Mouse (Mus musculus) intestine, embryonic 15.5 days (tissue): ENCODE data around the gene Nrde2. TPM values are rescaled to one million over a fixed set of nuclear protein-coding genes. Genes with fewer than 3 reads are reported as not detected.

ENCODE experiments used
- ATAC-seq: fragments of 200-750 bp; cut with Nextera tagmentation; 2 replicates; pipeline ENCODE4 v1.8.0; 2017; ENCODE audit warnings: moderate TSS enrichment, moderate library complexity
- H3K27ac ChIP-seq: fragments of 300-500 bp; sonication (generic); 2 replicates; pipeline ENCODE4 v1.5.1; 2015; ENCODE audit warnings: mild to moderate bottlenecking, inconsistent platforms
- H3K27me3 ChIP-seq: fragments of 300-500 bp; sonication (generic); replicated peaks from 2 replicates; pipeline ENCODE4 v1.6.1; 2015; ENCODE audit warnings: inconsistent platforms
- H3K36me3 ChIP-seq: fragments of 300-500 bp; sonication (generic); 2 replicates; pipeline ENCODE4 v1.6.1; 2015; ENCODE audit warnings: inconsistent platforms
- H3K4me1 ChIP-seq: fragments of 300-500 bp; sonication (generic); replicated peaks from 2 replicates; pipeline ENCODE4 v1.6.1; 2015; ENCODE audit warnings: inconsistent platforms
- H3K4me2 ChIP-seq: fragments of 300-500 bp; sonication (generic); replicated peaks from 2 replicates; pipeline ENCODE4 v1.6.1; 2015; ENCODE audit warnings: mild to moderate bottlenecking, inconsistent platforms
- H3K4me3 ChIP-seq: fragments of 300-500 bp; sonication (generic); replicated peaks from 2 replicates; pipeline ENCODE4 v1.5.1; 2015; ENCODE audit warnings: inconsistent platforms
- H3K9ac ChIP-seq: fragments of 300-500 bp; sonication (generic); 2 replicates; pipeline ENCODE4 v1.6.1; 2015; ENCODE audit warnings: inconsistent platforms
- H3K9me3 ChIP-seq: fragments of 300-500 bp; sonication (generic); 2 replicates; pipeline ENCODE4 v1.6.1; 2016; ENCODE audit warnings: inconsistent platforms
- WGBS: fragments of 180-500 bp; shearing (Covaris S2); methylation state at CpG from one replicate; pipeline ENCODE4 v1.1.7; 2015; 5-methylcytosine and 5-hydroxymethylcytosine counted together
- polyA plus RNA-seq: library from polyadenylated mRNA; unstranded; fragments of >200 nt; fragmentation: Nextera tagmentation; extraction: Ambion mirVana; gene quantifications from 2 replicates; pipeline ENCODE4 v1.2.1, GENCODE M21; 2015

Gene Nrde2
- polyA plus RNA-seq, result 10.2 and 12.1 TPM in 2 replicates

- Histone ChIP-seq H3K36me3 (0 out of 2 replicates have a peak, but pooled peaks cover 2% of the 10 kb centered on the region), H3K9ac (peak within 1 kb of the TSS; percentile 43), H3K4me2 (peak within 1 kb of the TSS; percentile 52), H3K9me3 (no peaks in the 10 kb centered on the region), H3K27me3 (no peaks in the 10 kb centered on the region), H3K4me3 (peak within 1 kb of the TSS; percentile 42), H3K27ac (peak within 1 kb of the TSS; percentile 8), H3K4me1 (no peaks in the 10 kb centered on the region)
- peak; percentile 99 for ATAC-seq
- WGBS, result under 1% methylated on average over 26 of the region's 26 CpGs
These were observed at the start of gene Nrde2 for GRCm38 (mm10) chr12:100159261-100159975. Gene Nrde2 (minus strand): TSS chr12:100159653.

GRCm38 (mm10) chr12:100206926-100207325, 47.5 kb upstream of the Nrde2 start:
- ATAC-seq, result no peak
- Histone ChIP-seq H3K4me1 (peaks cover 15% of the 10 kb centered on the region), H3K4me2 (no peak overlapping the region), H3K4me3 (no peak overlapping the region), H3K9ac (no peak overlapping the region), H3K27ac (no peak overlapping the region), H3K9me3 (no peaks in the 10 kb centered on the region), H3K36me3 (peaks cover 32% of the 10 kb centered on the region), H3K27me3 (no peaks in the 10 kb centered on the region)
- WGBS, result 85% methylated on average over 5 of the region's 5 CpGs

- Histone ChIP-seq H3K4me3 (no peak overlapping the region), H3K27ac (no peak overlapping the region), H3K4me1 (peaks cover 15% of the 10 kb centered on the region), H3K27me3 (no peaks in the 10 kb centered on the region), H3K4me2 (no peak overlapping the region), H3K36me3 (peaks cover 32% of the 10 kb centered on the region), H3K9me3 (no peaks in the 10 kb centered on the region), H3K9ac (no peak overlapping the region)
- no peak for ATAC-seq
- WGBS, result 62% methylated on average over 3 of the region's 3 CpGs
These were observed 47.1 kb upstream of the Nrde2 start for GRCm38 (mm10) chr12:100206521-100206920.

- Histone ChIP-seq H3K36me3 (peaks cover 32% of the 10 kb centered on the region), H3K9ac (no peak overlapping the region), H3K9me3 (no peaks in the 10 kb centered on the region), H3K4me3 (no peak overlapping the region), H3K27ac (no peak overlapping the region), H3K27me3 (no peaks in the 10 kb centered on the region), H3K4me1 (peaks cover 5% of the 10 kb centered on the region; the same call in 1 of the 2 replicates), H3K4me2 (no peak overlapping the region)
- ATAC-seq, result no peak
- WGBS, result 85% methylated on average over 8 of the region's 8 CpGs
These were observed 45.7 kb upstream of the Nrde2 start for GRCm38 (mm10) chr12:100205156-100205555.

GRCm38 (mm10) chr12:100203759-100204158, 44.3 kb upstream of the Nrde2 start:
- Histone ChIP-seq H3K4me2 (no peak overlapping the region), H3K9me3 (no peaks in the 10 kb centered on the region), H3K4me3 (no peak overlapping the region), H3K4me1 (peaks cover 4% of the 10 kb centered on the region; the same call in 1 of the 2 replicates), H3K27ac (no peak overlapping the region), H3K9ac (no peak overlapping the region), H3K27me3 (no peaks in the 10 kb centered on the region), H3K36me3 (peaks cover 32% of the 10 kb centered on the region)
- ATAC-seq, result no peak
- WGBS, result 63% methylated on average over 3 of the region's 3 CpGs

- ATAC-seq, result peak; percentile 16
- no peaks in the 10 kb centered on the region for H3K9me3 ChIP-seq
- peak overlapping the region; percentile 98 for H3K4me3 ChIP-seq
- H3K36me3 ChIP-seq, result peaks cover 26% of the 10 kb centered on the region
- peaks cover 4% of the 10 kb centered on the region; the same call in 1 of the 2 replicates for H3K4me1 ChIP-seq
- peak overlapping the region; percentile 51; the same call in 1 of the 2 replicates for H3K27ac ChIP-seq
- H3K9ac ChIP-seq, result peak overlapping the region; percentile 93; the same call in 1 of the 2 replicates
- WGBS, result 1% methylated on average over 13 of the region's 13 CpGs
- no peaks in the 10 kb centered on the region for H3K27me3 ChIP-seq
- peak overlapping the region; percentile 83 for H3K4me2 ChIP-seq
These were observed 42.4 kb upstream of the Nrde2 start for GRCm38 (mm10) chr12:100201838-100202237.

GRCm38 (mm10) chr12:100201363-100201711, 41.9 kb upstream of the Nrde2 start:
- peak overlapping the region; percentile 83 for H3K4me2 ChIP-seq
- no peaks in the 10 kb centered on the region for H3K27me3 ChIP-seq
- H3K9ac ChIP-seq, result peak overlapping the region; percentile 93
- peak overlapping the region; percentile 98 for H3K4me3 ChIP-seq
- H3K36me3 ChIP-seq, result peaks cover 26% of the 10 kb centered on the region
- H3K27ac ChIP-seq, result no peak overlapping the region
- H3K4me1 ChIP-seq, result peaks cover 4% of the 10 kb centered on the region; the same call in 1 of the 2 replicates
- 30% methylated on average over 4 of the region's 4 CpGs for WGBS
- H3K9me3 ChIP-seq, result no peaks in the 10 kb centered on the region
- no peak for ATAC-seq

- Histone ChIP-seq H3K4me1 (peaks cover 4% of the 10 kb centered on the region; the same call in 1 of the 2 replicates), H3K27me3 (no peaks in the 10 kb centered on the region), H3K9me3 (no peaks in the 10 kb centered on the region), H3K27ac (peak overlapping the region; percentile 90), H3K36me3 (peaks cover 22% of the 10 kb centered on the region), H3K4me2 (peak overlapping the region; percentile 83), H3K4me3 (peak overlapping the region; percentile 98), H3K9ac (peak overlapping the region; percentile 93)
- WGBS, result 5% methylated on average over 29 of the region's 29 CpGs
- ATAC-seq, result peak; percentile 20
These were observed 41.4 kb upstream of the Nrde2 start for GRCm38 (mm10) chr12:100200645-100201362.

GRCm38 (mm10) chr12:100199891-100200644, 40.6 kb upstream of the Nrde2 start:
- no peaks in the 10 kb centered on the region for H3K9me3 ChIP-seq
- ATAC-seq, result peak; percentile 78
- under 1% methylated on average over 73 of the region's 86 CpGs for WGBS

GRCm38 (mm10) chr12:100198967-100199660, 39.7 kb upstream of the Nrde2 start, which contains the start of gene Calm1:
Gene Calm1 (plus strand): TSS chr12:100199435.
- H3K4me2 ChIP-seq, result peak within 1 kb of the TSS; percentile 83
- WGBS, result under 1% methylated on average over 58 of the region's 58 CpGs
- H3K27ac ChIP-seq, result peak within 1 kb of the TSS; percentile 90
- H3K36me3 ChIP-seq, result peaks cover 9% of the 10 kb centered on the region; the same call in 1 of the 2 replicates
- ATAC-seq, result peak; percentile 88
- no peaks in the 10 kb centered on the region for H3K27me3 ChIP-seq
- peak within 1 kb of the TSS; percentile 98 for H3K4me3 ChIP-seq
- peak within 1 kb of the TSS; percentile 93 for H3K9ac ChIP-seq
- no peaks in the 10 kb centered on the region for H3K9me3 ChIP-seq
- peaks cover 4% of the 10 kb centered on the region; the same call in 1 of the 2 replicates for H3K4me1 ChIP-seq

More at GRCm38 (mm10) chr12:100199891-100200644, 40.6 kb upstream of the Nrde2 start:
- Histone ChIP-seq H3K27ac (peak overlapping the region; percentile 90), H3K4me2 (peak overlapping the region; percentile 83), H3K27me3 (no peaks in the 10 kb centered on the region), H3K9ac (peak overlapping the region; percentile 93), H3K4me3 (peak overlapping the region; percentile 98), H3K4me1 (peaks cover 4% of the 10 kb centered on the region; the same call in 1 of the 2 replicates), H3K36me3 (peaks cover 15% of the 10 kb centered on the region)

GRCm38 (mm10) chr12:100196786-100197185, 37.3 kb upstream of the Nrde2 start:
- Histone ChIP-seq H3K4me2 (no peak overlapping the region), H3K27ac (no peak overlapping the region), H3K27me3 (no peaks in the 10 kb centered on the region), H3K4me1 (peaks cover 5% of the 10 kb centered on the region; the same call in 1 of the 2 replicates), H3K9me3 (no peaks in the 10 kb centered on the region), H3K9ac (no peak overlapping the region), H3K36me3 (no peaks in the 10 kb centered on the region), H3K4me3 (no peak overlapping the region)
- WGBS, result 76% methylated on average over 7 of the region's 7 CpGs
- no peak for ATAC-seq
